Mouse (Mus musculus) MEL (cell line): ENCODE results near the gene Abca14.

Experiments
- CTCF ChIP-seq, 3 experiments: IDR thresholded peaks in 2 of 3; conservative IDR thresholded peaks in 1 of 3; 2 replicates each; pipeline ENCODE4 v1.5.1; 2011 to 2012; ENCODE audit warnings: low read length in 3 of 3, low read depth in 2 of 3, mild to moderate bottlenecking in 2 of 3, improper control_type of control experiment in 1 of 3, inconsistent platforms in 1 of 3, mixed read lengths in 1 of 3, moderate library complexity in 1 of 3; ENCODE audit not compliant: control insufficient read depth in 1 of 3, insufficient read depth in 1 of 3, poor library complexity in 1 of 3, severe bottlenecking in 1 of 3
- EP300 ChIP-seq, 2 experiments: IDR thresholded peaks; 2 replicates each; pipeline ENCODE4 v1.6.1; 2011; ENCODE audit warnings: improper control_type of control experiment in 2 of 2, low read length in 2 of 2, low read depth in 1 of 2, mild to moderate bottlenecking in 1 of 2
- GATA1 ChIP-seq: IDR thresholded peaks from 2 replicates; pipeline ENCODE4 v1.6.1; 2011; ENCODE audit warnings: low read depth, low read length, improper control_type of control experiment
- MAFK ChIP-seq: IDR thresholded peaks from 2 replicates; pipeline ENCODE4 v1.6.1; 2011; ENCODE audit warnings: low read depth, mild to moderate bottlenecking, low read length, improper control_type of control experiment, borderline replicate concordance
- MAX ChIP-seq: IDR thresholded peaks from 2 replicates; pipeline ENCODE4 v1.6.1; 2011; ENCODE audit warnings: low read length, improper control_type of control experiment
- MAZ ChIP-seq: IDR thresholded peaks from 2 replicates; pipeline ENCODE4 v1.6.1; 2012; ENCODE audit warnings: low read depth, mild to moderate bottlenecking, inconsistent platforms, low read length, improper control_type of control experiment
- NELFE ChIP-seq: IDR thresholded peaks from 2 replicates; pipeline ENCODE4 v1.6.1; 2011; ENCODE audit warnings: low read depth, low read length, improper control_type of control experiment
- NRF1 ChIP-seq: IDR thresholded peaks from 2 replicates; pipeline ENCODE4 v1.6.1; 2014; ENCODE audit warnings: low read depth, mild to moderate bottlenecking, inconsistent platforms, low read length, improper control_type of control experiment, moderate library complexity; ENCODE audit not compliant: poor library complexity, insufficient read depth, severe bottlenecking
- POLR2A ChIP-seq, 2 experiments: IDR thresholded peaks; 2 replicates each; pipeline ENCODE4 v1.6.1; 2011 to 2012; ENCODE audit warnings: low read length in 2 of 2, mild to moderate bottlenecking in 2 of 2, control low read depth in 1 of 2, improper control_type of control experiment in 1 of 2, low read depth in 1 of 2, moderate library complexity in 1 of 2; ENCODE audit not compliant: control insufficient read depth in 1 of 2, insufficient read depth in 1 of 2, poor library complexity in 1 of 2
- POLR2AphosphoS5 ChIP-seq: IDR thresholded peaks from 2 replicates; pipeline ENCODE4 v1.6.1; 2012; ENCODE audit warnings: low read depth, borderline replicate concordance, mild to moderate bottlenecking, inconsistent platforms, low read length, moderate library complexity, mixed read lengths
- SIN3A ChIP-seq: IDR thresholded peaks from 2 replicates; pipeline ENCODE4 v1.6.1; 2012; ENCODE audit warnings: low read length, improper control_type of control experiment, inconsistent platforms
- TCF12 ChIP-seq: IDR thresholded peaks from 2 replicates; pipeline ENCODE4 v1.6.1; 2014; ENCODE audit warnings: low read depth, mild to moderate bottlenecking, inconsistent platforms, low read length, improper control_type of control experiment, moderate library complexity
- ZNF384 ChIP-seq: IDR thresholded peaks from 2 replicates; pipeline ENCODE4 v1.6.1; 2012; ENCODE audit warnings: low read depth, mild to moderate bottlenecking, inconsistent platforms, low read length, improper control_type of control experiment

DNA sequence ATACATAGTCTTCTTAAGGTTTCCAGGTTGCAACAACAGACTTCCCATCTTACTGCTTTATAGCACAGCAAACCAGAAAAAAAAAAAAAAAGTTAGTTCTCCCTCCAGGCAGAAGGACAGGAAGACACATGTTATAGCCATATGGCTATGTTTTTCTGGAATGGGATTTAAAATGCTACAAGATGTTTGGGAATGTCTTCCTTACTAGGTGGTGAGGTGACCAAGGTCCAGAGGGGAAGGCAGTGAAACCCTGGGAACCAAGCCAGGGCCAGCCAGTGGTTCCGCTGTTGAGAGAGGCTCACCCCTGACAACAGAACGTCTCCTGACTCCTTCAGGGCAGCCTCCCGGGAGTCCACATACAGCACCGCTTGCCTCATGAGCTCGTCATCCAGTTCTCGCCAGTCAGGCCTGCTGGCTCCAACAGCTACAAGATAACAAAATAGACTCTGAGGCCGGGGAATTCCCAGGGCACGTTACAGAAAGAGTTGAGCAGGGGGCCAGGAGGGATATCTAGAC lies 13.6 kb upstream of the Abca14 start:
- TF ChIP-seq CTCF (IDR thresholded peaks at IDR 0.05 in 2 of 3, conservative IDR thresholded peaks at IDR 0.05 in 1 of 3; ENCODE audit: control insufficient read depth in 1 of 3, insufficient read depth in 1 of 3, low read depth in 2 of 3, low read length in 3 of 3, poor library complexity in 1 of 3, severe bottlenecking in 1 of 3) (no peak), SIN3A (no peak), GATA1 (no peak), TCF12 (no peak), NELFE (no peak), EP300 (IDR thresholded peaks at IDR 0.05; ENCODE audit: low read depth in 1 of 2, low read length in 2 of 2) (no peak), POLR2AphosphoS5 (no peak), ZNF384 (no peak), MAZ (no peak), MAX (no peak), POLR2A (IDR thresholded peaks at IDR 0.05; ENCODE audit: control insufficient read depth in 1 of 2, insufficient read depth in 1 of 2, low read depth in 1 of 2, low read length in 2 of 2, poor library complexity in 1 of 2) (no peak), MAFK (no peak), NRF1 (no peak)
